Mouse (Mus musculus): ENCODE results near the gene Dab2. TPM values are rescaled to one million over a fixed set of nuclear protein-coding genes. Genes with fewer than 3 reads are reported as not detected.

The Dab2 gene
- total RNA-seq, 2 experiments from 2014 or later = 45.2 to 49.0 TPM

- no peak for DNase-seq
Observed at GRCm38 (mm10) chr15:6398211-6398610, 98.6 kb downstream of the Dab2 start.

- DNase-seq = no peak
Observed at GRCm38 (mm10) chr15:6398881-6399280, 99.3 kb downstream of the Dab2 start.

GRCm38 (mm10) chr15:6400115-6400514 is 100.5 kb downstream of the Dab2 start:
- DNase-seq = no peak

GRCm38 (mm10) chr15:6402433-6402832 is 102.8 kb downstream of the Dab2 start:
- DNase-seq = no peak

GRCm38 (mm10) chr15:6404172-6404571 is 104.6 kb downstream of the Dab2 start:
- DNase-seq = no peak

- DNase-seq = no peak
Observed at GRCm38 (mm10) chr15:6406771-6407170, 107.2 kb downstream of the Dab2 start.

GRCm38 (mm10) chr15:6409031-6409430 is 109.4 kb downstream of the Dab2 start:
- no peak for DNase-seq

- no peak for DNase-seq
Observed at GRCm38 (mm10) chr15:6410161-6410560, 110.6 kb downstream of the Dab2 start.

- no peak for DNase-seq
Observed at GRCm38 (mm10) chr15:6411334-6411733, 111.7 kb downstream of the Dab2 start.

- no peak for DNase-seq
Observed at GRCm38 (mm10) chr15:6415317-6415716, 115.7 kb downstream of the Dab2 start.

GRCm38 (mm10) chr15:6431777-6432176 is 132.2 kb downstream of the Dab2 start:
- no peak for DNase-seq

GRCm38 (mm10) chr15:6432411-6432810 is 132.8 kb downstream of the Dab2 start:
- DNase-seq = peak; percentile 73

- no peak for DNase-seq
Observed at GRCm38 (mm10) chr15:6435281-6435680, 135.7 kb downstream of the Dab2 start.

GRCm38 (mm10) chr15:6435773-6436172 is 136.2 kb downstream of the Dab2 start:
- DNase-seq = peak; percentile 68

GRCm38 (mm10) chr15:6438685-6439084 is 139.1 kb downstream of the Dab2 start:
- DNase-seq = no peak

- DNase-seq = no peak
Observed at GRCm38 (mm10) chr15:6444452-6444851, 144.9 kb downstream of the Dab2 start.

GRCm38 (mm10) chr15:6445135-6445534 is 145.5 kb downstream of the Dab2 start, which contains the start of gene C9:
Gene C9 (plus strand): TSS chr15:6445327.
- DNase-seq = no peak

- DNase-seq = no peak
Observed at GRCm38 (mm10) chr15:6446181-6446580, 146.6 kb downstream of the Dab2 start.

- DNase-seq = no peak
Observed at GRCm38 (mm10) chr15:6448892-6449291, 149.3 kb downstream of the Dab2 start.

GRCm38 (mm10) chr15:6454461-6454860 is 154.9 kb downstream of the Dab2 start:
- DNase-seq = no peak

GRCm38 (mm10) chr15:6461381-6461780 is 161.8 kb downstream of the Dab2 start:
- no peak for DNase-seq

- no peak for DNase-seq
Observed at GRCm38 (mm10) chr15:6463361-6463923, 163.9 kb downstream of the Dab2 start.

- DNase-seq = no peak
Observed at GRCm38 (mm10) chr15:6466995-6467394, 167.4 kb downstream of the Dab2 start.

GRCm38 (mm10) chr15:6468845-6469244 is 169.3 kb downstream of the Dab2 start:
- no peak for DNase-seq

GRCm38 (mm10) chr15:6469384-6469783 is 169.8 kb downstream of the Dab2 start:
- no peak for DNase-seq
